Mouse (Mus musculus) forebrain, embryonic 16.5 days (tissue): Measurements from ENCODE around the gene Cox4i2. TPM values are rescaled to one million over a fixed set of nuclear protein-coding genes. Genes with fewer than 3 reads are reported as not detected.

Experiments
- ATAC-seq: fragments of 200-750 bp; cut with Nextera tagmentation; 2 replicates; pipeline ENCODE4 v1.8.0; 2017; ENCODE audit warnings: mild to moderate bottlenecking, moderate library complexity
- H3K27ac ChIP-seq: fragments of 300-500 bp; sonication (generic); 2 replicates; pipeline ENCODE4 v1.5.1; 2014; ENCODE audit warnings: low read length, control low read depth
- H3K27me3 ChIP-seq: fragments of 300-500 bp; sonication (generic); replicated peaks from 2 replicates; pipeline ENCODE4 v1.6.1; 2014; ENCODE audit warnings: low read length; ENCODE audit not compliant: control insufficient read depth, insufficient read depth
- H3K36me3 ChIP-seq: fragments of 300-500 bp; sonication (generic); 2 replicates; pipeline ENCODE4 v1.6.1; 2014; ENCODE audit not compliant: control insufficient read depth, insufficient read depth
- H3K4me1 ChIP-seq: fragments of 300-500 bp; sonication (generic); replicated peaks from 2 replicates; pipeline ENCODE4 v1.6.1; 2014; ENCODE audit warnings: low read length; ENCODE audit not compliant: control insufficient read depth, insufficient read depth
- H3K4me2 ChIP-seq: fragments of 300-500 bp; sonication (generic); 2 replicates; pipeline ENCODE4 v1.6.1; 2014; ENCODE audit warnings: mild to moderate bottlenecking, low read length, control low read depth
- H3K4me3 ChIP-seq: fragments of 300-500 bp; sonication (generic); replicated peaks from 2 replicates; pipeline ENCODE4 v1.5.1; 2014; ENCODE audit warnings: mild to moderate bottlenecking, low read length, control low read depth
- H3K9ac ChIP-seq: fragments of 300-500 bp; sonication (generic); replicated peaks from 2 replicates; pipeline ENCODE4 v1.6.1; 2014; ENCODE audit warnings: low read depth, low read length, control low read depth
- H3K9me3 ChIP-seq: fragments of 300-500 bp; sonication (generic); 2 replicates; pipeline ENCODE4 v1.6.1; 2016; ENCODE audit warnings: low read length; ENCODE audit not compliant: control insufficient read depth
- WGBS: fragments of 180-500 bp; shearing (Covaris S2); extraction: QIAGEN DNeasy Blood & Tissue Kit; methylation state at CpG from one replicate; pipeline ENCODE4 v1.1.7; 2014; 5-methylcytosine and 5-hydroxymethylcytosine counted together
- polyA plus RNA-seq: library from polyadenylated mRNA; unstranded; fragments of >200 nt; fragmentation: Nextera tagmentation; extraction: Ambion mirVana; gene quantifications from 2 replicates; pipeline ENCODE4 v1.2.1, GENCODE M21; 2015

Gene Cox4i2
- polyA plus RNA-seq, 1 experiment from 2014 or later = 4.7 TPM

- Histone ChIP-seq H3K4me1 (peaks cover 10% of the 10 kb centered on the region), H3K4me2 (no peak overlapping the region), H3K9ac (no peak overlapping the region), H3K36me3 (no peaks in the 10 kb centered on the region), H3K27ac (no peak overlapping the region), H3K9me3 (no peaks in the 10 kb centered on the region), H3K4me3 (no peak overlapping the region), H3K27me3 (no peaks in the 10 kb centered on the region)
- 77% methylated on average over 6 of the region's 6 CpGs for WGBS
- no peak for ATAC-seq
These were observed 9.3 kb downstream of the Cox4i2 start for GRCm38 (mm10) chr2:152763310-152763709.

GRCm38 (mm10) chr2:152764172-152765044 is 10.4 kb downstream of the Cox4i2 start:
- no peaks in the 10 kb centered on the region for H3K36me3 ChIP-seq
- H3K27me3 ChIP-seq = no peaks in the 10 kb centered on the region
- ATAC-seq = no peak
- H3K27ac ChIP-seq = no peak overlapping the region
- no peak overlapping the region for H3K4me3 ChIP-seq
- peaks cover 10% of the 10 kb centered on the region for H3K4me1 ChIP-seq
- peak overlapping the region; percentile 34; the same call in 1 of the 2 replicates for H3K9ac ChIP-seq
- H3K9me3 ChIP-seq = no peaks in the 10 kb centered on the region
- WGBS = 4% methylated on average over 14 of the region's 14 CpGs
- H3K4me2 ChIP-seq = peak overlapping the region; percentile 3

- Histone ChIP-seq H3K27ac (no peak overlapping the region), H3K4me2 (peak overlapping the region; percentile 3; the same call in 1 of the 2 replicates), H3K9me3 (no peaks in the 10 kb centered on the region), H3K9ac (no peak overlapping the region), H3K4me3 (no peak overlapping the region), H3K27me3 (no peaks in the 10 kb centered on the region), H3K36me3 (no peaks in the 10 kb centered on the region), H3K4me1 (peaks cover 10% of the 10 kb centered on the region)
- ATAC-seq = no peak; the same call in 1 of the 2 replicates
- WGBS = 16% methylated on average over 7 of the region's 7 CpGs
These were observed 11.2 kb downstream of the Cox4i2 start for GRCm38 (mm10) chr2:152765045-152765674.

GRCm38 (mm10) chr2:152766387-152767123 is 12.6 kb downstream of the Cox4i2 start:
- no peak overlapping the region for H3K4me3 ChIP-seq
- H3K4me2 ChIP-seq = no peak overlapping the region
- no peaks in the 10 kb centered on the region for H3K36me3 ChIP-seq
- H3K27ac ChIP-seq = no peak overlapping the region
- no peak; the same call in 1 of the 2 replicates for ATAC-seq
- H3K27me3 ChIP-seq = no peaks in the 10 kb centered on the region
- H3K9me3 ChIP-seq = no peaks in the 10 kb centered on the region
- no peak overlapping the region for H3K9ac ChIP-seq
- WGBS = 22% methylated on average over 25 of the region's 25 CpGs
- peaks cover 10% of the 10 kb centered on the region for H3K4me1 ChIP-seq

GRCm38 (mm10) chr2:152767618-152768271 is 13.8 kb downstream of the Cox4i2 start:
- no peak; the same call in 1 of the 2 replicates for ATAC-seq
- WGBS = 60% methylated on average over 12 of the region's 12 CpGs
- no peak overlapping the region for H3K4me3 ChIP-seq
- no peaks in the 10 kb centered on the region for H3K36me3 ChIP-seq
- no peaks in the 10 kb centered on the region for H3K27me3 ChIP-seq
- H3K4me1 ChIP-seq = peaks cover 10% of the 10 kb centered on the region
- no peak overlapping the region for H3K9ac ChIP-seq
- no peak overlapping the region for H3K4me2 ChIP-seq
- H3K9me3 ChIP-seq = no peaks in the 10 kb centered on the region
- H3K27ac ChIP-seq = no peak overlapping the region

- H3K4me2 ChIP-seq = no peak overlapping the region
- no peaks in the 10 kb centered on the region for H3K27me3 ChIP-seq
- 93% methylated on average over 7 of the region's 7 CpGs for WGBS
- H3K4me1 ChIP-seq = peaks cover 6% of the 10 kb centered on the region
- H3K9ac ChIP-seq = no peak overlapping the region
- no peak overlapping the region for H3K4me3 ChIP-seq
- H3K36me3 ChIP-seq = no peaks in the 10 kb centered on the region
- ATAC-seq = no peak
- H3K27ac ChIP-seq = no peak overlapping the region
- H3K9me3 ChIP-seq = no peaks in the 10 kb centered on the region
These were observed 15.7 kb downstream of the Cox4i2 start for GRCm38 (mm10) chr2:152769677-152770076.

- Histone ChIP-seq H3K36me3 (no peaks in the 10 kb centered on the region), H3K4me1 (no peaks in the 10 kb centered on the region), H3K4me3 (no peak overlapping the region), H3K4me2 (no peak overlapping the region), H3K9ac (no peak overlapping the region), H3K9me3 (no peaks in the 10 kb centered on the region), H3K27ac (no peak overlapping the region), H3K27me3 (no peaks in the 10 kb centered on the region)
- 94% methylated on average over 9 of the region's 9 CpGs for WGBS
- no peak for ATAC-seq
These were observed 17.6 kb downstream of the Cox4i2 start for GRCm38 (mm10) chr2:152771571-152771970.

GRCm38 (mm10) chr2:152772231-152772630 is 18.3 kb downstream of the Cox4i2 start:
- 46% methylated on average over 1 of the region's 1 CpGs for WGBS
- no peak for ATAC-seq
- no peaks in the 10 kb centered on the region for H3K9me3 ChIP-seq
- H3K4me2 ChIP-seq = no peak overlapping the region
- no peaks in the 10 kb centered on the region for H3K36me3 ChIP-seq
- H3K9ac ChIP-seq = no peak overlapping the region
- H3K4me3 ChIP-seq = no peak overlapping the region
- no peaks in the 10 kb centered on the region for H3K27me3 ChIP-seq
- no peaks in the 10 kb centered on the region for H3K4me1 ChIP-seq
- H3K27ac ChIP-seq = no peak overlapping the region
